Mouse (Mus musculus) heart, adult 11 months (tissue): Measurements from ENCODE around the gene Olfr930.

Experiments
- DNase-seq: peaks from one replicate; pipeline ENCODE4 v3.0.0; 2022

Olfr930 gene

DNA sequence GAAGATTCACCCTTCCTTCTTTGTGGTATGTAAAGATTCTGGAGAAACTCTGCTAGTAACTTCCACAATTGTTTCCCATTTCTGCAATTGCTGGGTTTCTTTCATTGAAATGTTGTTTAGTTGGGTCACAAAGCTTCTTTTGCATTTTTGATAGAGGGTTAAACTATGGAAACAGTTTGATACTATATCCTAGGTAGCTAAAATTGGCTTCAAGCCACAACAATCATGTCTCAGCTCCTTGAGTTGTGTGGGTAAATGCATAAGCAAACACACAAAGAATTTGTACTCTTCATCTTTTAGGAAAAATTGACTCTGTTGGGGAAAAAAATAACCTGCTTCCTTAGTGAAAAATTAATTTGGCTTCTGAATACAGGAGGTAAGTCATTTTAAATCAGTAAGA lies at the start of gene Olfr930:
Gene Olfr930 (plus strand): TSS at position 301 of the 400 bp plus-strand sequence.
- no peak for DNase-seq

DNA sequence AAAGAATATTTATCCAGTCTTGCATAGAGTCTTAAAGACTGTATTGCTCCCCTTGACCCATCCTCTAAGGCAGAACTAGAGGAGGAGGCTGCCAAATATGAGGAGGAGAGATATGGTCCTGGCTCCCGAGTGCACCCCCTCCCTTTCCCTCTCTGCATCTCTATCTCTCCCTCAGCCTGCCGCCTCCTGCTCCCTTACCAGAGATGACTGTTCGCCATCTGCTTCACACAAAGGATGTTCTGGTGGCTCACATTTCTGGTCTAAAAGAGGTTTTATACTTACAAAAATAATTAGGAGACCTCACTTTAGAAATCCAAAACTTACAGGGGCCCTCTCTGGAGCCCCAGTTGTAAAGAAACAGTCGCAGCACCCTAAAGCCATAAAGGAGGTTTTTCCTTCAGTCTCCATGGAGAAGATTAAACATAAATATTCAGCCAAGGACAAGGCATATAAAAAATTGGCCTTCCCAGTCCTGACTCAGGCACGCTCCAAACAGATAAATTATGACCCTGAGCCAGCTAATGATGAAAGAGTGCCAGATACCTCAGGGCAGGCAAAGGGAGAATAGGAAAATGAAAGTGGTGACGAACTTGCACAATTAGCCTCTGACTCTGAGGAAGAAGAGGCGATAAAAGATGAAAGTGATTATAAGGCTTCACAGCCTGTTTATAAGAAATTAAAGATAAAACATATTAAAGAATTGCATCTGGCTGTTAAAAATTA lies 24.0 kb downstream of the Olfr930 start:
- DNase-seq: peak; percentile 66

DNA sequence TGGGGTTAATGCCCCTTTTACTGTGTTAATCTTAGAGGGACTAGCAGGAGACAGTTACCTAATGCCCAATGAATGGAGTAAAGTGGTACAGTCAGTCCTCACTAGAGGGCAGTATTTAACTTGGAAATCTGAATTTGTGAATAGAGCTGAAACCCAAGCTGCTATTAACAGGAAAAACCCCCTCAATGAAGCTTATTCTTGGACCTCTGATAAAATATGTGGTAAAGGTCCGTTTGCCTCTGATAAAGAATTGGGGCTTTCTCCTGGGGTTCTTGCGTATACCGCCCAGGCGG lies 24.5 kb downstream of the Olfr930 start:
- no peak for DNase-seq

DNA sequence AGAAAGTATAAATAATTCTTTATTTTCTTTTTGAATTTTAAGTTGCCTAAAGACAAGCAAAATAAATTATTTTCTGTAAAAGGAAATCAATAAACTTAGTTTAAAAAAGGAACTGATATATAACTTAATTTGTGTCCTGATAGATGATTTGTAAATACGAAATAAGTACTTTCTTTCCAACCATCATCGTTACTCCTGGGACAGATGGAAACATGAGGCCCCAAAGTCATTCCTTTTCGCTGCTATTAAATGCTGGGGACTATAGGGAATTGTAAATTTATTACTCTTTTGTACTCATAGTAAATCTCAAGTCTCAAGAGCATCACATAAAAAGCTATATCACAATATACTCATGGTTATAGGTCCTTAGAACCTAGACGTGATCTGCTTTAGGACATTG lies 42.4 kb downstream of the Olfr930 start, which contains the start of gene Olfr933:
Gene Olfr933 (plus strand): TSS at position 301 of the 400 bp plus-strand sequence.
- DNase-seq: no peak
